Mouse (Mus musculus): ENCODE results near the gene Slc6a2. TPM values are rescaled to one million over a fixed set of nuclear protein-coding genes. Genes with fewer than 3 reads are reported as not detected.

Gene Slc6a2
- total RNA-seq (2012; rRNA removed): not detected in 2 replicates
- polyA plus RNA-seq (2012; ENCODE audit: insufficient read depth in 1 of 2, insufficient read length in 2 of 2, low read depth in 1 of 2, low replicate concordance in 2 of 2, missing spikeins in 1 of 2): under 1 TPM in 1 of 2 experiments, not detected in 1; 0.03 TPM

DNA sequence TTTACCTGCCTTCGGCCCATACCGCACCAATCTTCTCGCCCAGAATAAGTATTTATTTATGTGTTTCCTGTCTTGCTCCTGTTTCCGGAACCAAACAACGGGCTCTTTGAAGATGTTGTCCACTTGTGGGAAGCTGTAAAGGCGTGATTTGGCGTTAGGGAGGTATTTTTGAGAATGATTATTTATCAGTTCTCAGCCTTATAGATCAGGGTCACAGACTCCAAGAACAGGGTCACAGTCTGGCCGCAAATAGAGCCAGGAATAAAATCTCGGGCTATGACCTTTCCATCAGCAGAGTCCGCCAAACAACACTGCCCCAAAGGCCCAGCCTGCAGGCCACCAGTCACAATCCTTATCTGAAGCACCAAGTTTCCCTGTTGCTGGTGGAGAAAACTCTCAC, at the start of gene Slc6a2:
Slc6a2 (plus strand) TSS at position 301 of the 400 bp plus-strand sequence.
- H3K36me3 ChIP-seq (ENCODE audit: control insufficient read depth in 1 of 2, insufficient read depth in 2 of 2, low read length in 2 of 2): no peaks in the 10 kb centered on the region
- H3K4me3 ChIP-seq (ENCODE audit: control insufficient read depth in 1 of 2, insufficient read depth in 1 of 2, low read depth in 2 of 2, low read length in 2 of 2): no peak within 1 kb of the TSS
- DNase-seq (ENCODE audit: low read depth, low spot score): no peak
- H3K27ac ChIP-seq (ENCODE audit: control insufficient read depth, low read depth, low read length): no peak within 1 kb of the TSS
- no peaks in the 10 kb centered on the region for H3K79me2 ChIP-seq (ENCODE audit: control insufficient read depth, insufficient read depth, low read length, poor library complexity)
- no peaks in the 10 kb centered on the region for H3K9me3 ChIP-seq (replicated peaks; ENCODE audit: insufficient read depth, low read length)
- no peaks in the 10 kb centered on the region for H3K4me1 ChIP-seq (ENCODE audit: control insufficient read depth in 1 of 2, insufficient read depth in 2 of 2, low read length in 2 of 2)
- no peaks in the 10 kb centered on the region for H3K27me3 ChIP-seq (ENCODE audit: control insufficient read depth in 1 of 2, insufficient read depth in 2 of 2, low read length in 2 of 2)
- TF ChIP-seq TCF12 (IDR thresholded peaks at IDR 0.05; ENCODE audit: low read depth, low read length): no peak
- TF ChIP-seq MYC (IDR thresholded peaks at IDR 0.05; ENCODE audit: low read depth, low read length): no peak
- TF ChIP-seq NELFE (IDR thresholded peaks at IDR 0.05; ENCODE audit: low read depth, low read length): no peak
- TF ChIP-seq MEF2A (IDR thresholded peaks at IDR 0.05; ENCODE audit: extremely low read depth, insufficient replicate concordance, low read depth, low read length, poor library complexity, severe bottlenecking): no peak
- TF ChIP-seq KAT2A (conservative IDR thresholded peaks at IDR 0.05; ENCODE audit: low read depth, low read length): no peak
- no peak for TF ChIP-seq MYB (IDR thresholded peaks at IDR 0.05; ENCODE audit: low read depth, low read length)
- TF ChIP-seq CTCF (IDR thresholded peaks at IDR 0.05 in 2 of 3, conservative IDR thresholded peaks at IDR 0.05 in 1 of 3; ENCODE audit: control insufficient read depth in 1 of 3, insufficient read depth in 1 of 3, low read depth in 2 of 3, low read length in 3 of 3, poor library complexity in 1 of 3, severe bottlenecking in 1 of 3): no peak
- no peak for TF ChIP-seq CHD1 (IDR thresholded peaks at IDR 0.05; ENCODE audit: low read depth, low read length)
- TF ChIP-seq USF1 (IDR thresholded peaks at IDR 0.05; ENCODE audit: low read depth, low read length): no peak
- TF ChIP-seq UBTF (IDR thresholded peaks at IDR 0.05; ENCODE audit: borderline replicate concordance, insufficient read depth, low read depth, low read length): no peak
- TF ChIP-seq MAFK (IDR thresholded peaks at IDR 0.05; ENCODE audit: borderline replicate concordance, low read depth, low read length): no peak
- no peak for TF ChIP-seq JUND (IDR thresholded peaks at IDR 0.05; ENCODE audit: low read depth, low read length)
- no peak for TF ChIP-seq TBP (IDR thresholded peaks at IDR 0.05; ENCODE audit: low read depth, low read length)
- TF ChIP-seq ELF1 (IDR thresholded peaks at IDR 0.05; ENCODE audit: low read depth, low read length): no peak
- TF ChIP-seq EP300 (IDR thresholded peaks at IDR 0.05; ENCODE audit: low read depth in 1 of 2, low read length in 2 of 2): no peak
- TF ChIP-seq GABPA (IDR thresholded peaks at IDR 0.05; ENCODE audit: low read depth, low read length): no peak
- no peak for TF ChIP-seq NRF1 (IDR thresholded peaks at IDR 0.05; ENCODE audit: insufficient read depth, low read depth, low read length, poor library complexity, severe bottlenecking)
- TF ChIP-seq SMC3 (IDR thresholded peaks at IDR 0.05; ENCODE audit: low read depth, low read length): no peak
- no peak for TF ChIP-seq ZNF384 (IDR thresholded peaks at IDR 0.05; ENCODE audit: low read depth, low read length)
- no peak within 1 kb of the TSS for H3K9ac ChIP-seq (ENCODE audit: control insufficient read depth, low read depth, low read length, poor library complexity, severe bottlenecking)

DNA sequence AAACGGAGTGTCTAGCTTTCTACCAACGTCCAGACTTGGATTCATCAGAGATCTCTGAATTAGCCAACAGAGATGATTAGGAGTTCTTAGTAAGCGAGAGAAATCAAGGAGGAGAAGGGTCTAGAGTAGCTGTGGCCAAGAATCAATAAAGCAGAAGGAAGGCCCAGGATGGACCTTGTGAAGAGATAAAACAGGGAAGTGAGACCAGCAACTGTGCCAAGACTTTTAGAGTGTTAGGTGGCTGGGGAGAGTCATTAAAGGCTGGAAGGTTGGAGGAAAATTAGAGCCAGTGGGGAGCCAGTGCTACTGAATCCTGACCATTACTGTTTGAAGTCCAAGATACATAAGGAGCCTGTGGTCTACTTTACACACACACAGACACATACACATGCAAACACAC, 48.4 kb upstream of the Slc6a2 start:
- peak; percentile 5 for DNase-seq (ENCODE audit: low read depth, low spot score)
- H3K27me3 ChIP-seq (ENCODE audit: control insufficient read depth in 1 of 2, insufficient read depth in 2 of 2, low read length in 2 of 2): no peaks in the 10 kb centered on the region
- no peaks in the 10 kb centered on the region; a peak in 1 of 4 replicates for H3K4me1 ChIP-seq (ENCODE audit: control insufficient read depth in 1 of 2, insufficient read depth in 2 of 2, low read length in 2 of 2)
- no peak overlapping the region for H3K4me3 ChIP-seq (ENCODE audit: control insufficient read depth in 1 of 2, insufficient read depth in 1 of 2, low read depth in 2 of 2, low read length in 2 of 2)
- no peaks in the 10 kb centered on the region for H3K79me2 ChIP-seq (ENCODE audit: control insufficient read depth, insufficient read depth, low read length, poor library complexity)
- no peak overlapping the region for H3K27ac ChIP-seq (ENCODE audit: control insufficient read depth, low read depth, low read length)
- peaks cover 2% of the 10 kb centered on the region in 2 experiments; a peak in 2 of 4 replicates for H3K36me3 ChIP-seq (ENCODE audit: control insufficient read depth in 1 of 2, insufficient read depth in 2 of 2, low read length in 2 of 2)
- no peak overlapping the region for H3K9ac ChIP-seq (ENCODE audit: control insufficient read depth, low read depth, low read length, poor library complexity, severe bottlenecking)
- no peaks in the 10 kb centered on the region for H3K9me3 ChIP-seq (replicated peaks; ENCODE audit: insufficient read depth, low read length)
- TF ChIP-seq RAD21 (IDR thresholded peaks at IDR 0.05; ENCODE audit: low read depth, low read length) (no peak), KAT2A (conservative IDR thresholded peaks at IDR 0.05; ENCODE audit: low read depth, low read length) (no peak), POLR2A (IDR thresholded peaks at IDR 0.05; ENCODE audit: control insufficient read depth in 1 of 2, insufficient read depth in 1 of 2, low read depth in 1 of 2, low read length in 2 of 2, poor library complexity in 1 of 2) (no peak), CHD1 (IDR thresholded peaks at IDR 0.05; ENCODE audit: low read depth, low read length) (no peak)

Data from MEL (cell line).